Mouse (Mus musculus): ENCODE data around the gene Lpin1. TPM values are rescaled to one million over a fixed set of nuclear protein-coding genes. Genes with fewer than 3 reads are reported as not detected.

Gene Lpin1
- polyA plus RNA-seq, 1 experiment from 2014 or later, result 4.8 TPM

DNA sequence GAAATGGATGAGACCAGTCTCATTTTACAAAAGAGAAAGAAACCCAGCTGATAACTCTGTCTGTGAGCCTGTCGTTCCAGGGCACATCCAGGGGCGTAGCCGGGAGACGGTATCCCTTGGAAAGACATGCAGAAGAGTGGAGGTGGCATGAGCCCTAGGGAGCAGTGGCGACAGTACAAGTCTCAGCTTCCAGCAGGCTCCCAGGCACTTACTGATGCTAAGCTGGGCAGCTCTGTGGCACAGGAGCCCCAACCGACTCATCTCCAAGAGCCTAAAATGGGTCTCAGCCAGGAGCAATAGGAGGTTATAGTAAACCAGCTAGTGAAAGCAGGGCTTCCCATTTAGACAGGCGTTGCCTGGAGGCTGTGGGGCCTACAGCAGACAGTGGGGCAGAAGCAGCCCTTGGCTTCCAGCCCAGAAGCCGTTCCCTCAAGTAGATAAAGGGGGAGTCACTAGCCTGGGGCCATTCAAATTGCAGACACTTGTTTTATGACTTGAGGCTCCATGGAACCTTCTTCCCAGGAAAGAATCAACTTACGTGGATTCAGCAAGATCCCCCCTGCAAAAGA lies 33.0 kb downstream of the Lpin1 start:
- Histone ChIP-seq H3K9me3 (ENCODE audit: control insufficient read depth, low read depth, low read length) (no peaks in the 10 kb centered on the region), H3K36me3 (ENCODE audit: control insufficient read depth, insufficient read depth, low read length) (no peaks in the 10 kb centered on the region; the same call in 1 of the 2 replicates), H3K27me3 (ENCODE audit: control insufficient read depth, insufficient read depth, low read length) (no peaks in the 10 kb centered on the region), H3K4me3 (ENCODE audit: low read depth, low read length) (no peak overlapping the region), H3K4me1 (ENCODE audit: control insufficient read depth, insufficient read depth, low read length) (peaks cover 4% of the 10 kb centered on the region; the same call in 1 of the 2 replicates), H3K4me2 (replicated peaks; ENCODE audit: low read depth, low read length) (no peak overlapping the region), H3K9ac (replicated peaks; ENCODE audit: low read depth, low read length) (no peak overlapping the region), H3K27ac (ENCODE audit: low read length) (no peak overlapping the region)
- no peak; the same call in 1 of the 2 replicates for ATAC-seq (ENCODE audit: insufficient number of reproducible peaks, insufficient read depth, low FRiP score, low read depth)
- WGBS, result 70% methylated on average over 9 of the region's 9 CpGs

DNA sequence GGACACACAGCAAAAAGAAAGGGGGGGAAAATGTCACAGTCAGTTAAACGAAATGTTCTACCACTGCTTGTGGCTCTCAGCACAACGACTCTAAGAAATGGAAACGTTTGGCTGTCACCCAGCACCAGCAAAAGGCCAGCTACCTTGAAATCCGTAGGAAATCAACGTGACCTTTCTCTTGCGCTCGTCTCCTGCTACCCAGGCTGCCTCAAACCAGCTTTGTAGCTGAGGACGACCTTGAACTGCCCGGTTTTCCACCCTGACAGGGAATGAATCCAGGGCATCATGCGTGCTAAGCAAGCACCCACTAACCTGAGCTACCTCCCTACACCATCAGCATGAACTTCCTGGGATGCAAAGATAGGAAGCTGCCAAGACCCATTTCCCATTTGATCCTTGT lies 39.5 kb downstream of the Lpin1 start:
- Histone ChIP-seq H3K4me3 (ENCODE audit: low read depth, low read length) (no peak overlapping the region), H3K27me3 (ENCODE audit: control insufficient read depth, insufficient read depth, low read length) (no peaks in the 10 kb centered on the region), H3K36me3 (ENCODE audit: control insufficient read depth, insufficient read depth, low read length) (peaks cover 3% of the 10 kb centered on the region; the same call in 1 of the 2 replicates), H3K27ac (ENCODE audit: low read length) (no peak overlapping the region), H3K4me2 (replicated peaks; ENCODE audit: low read depth, low read length) (no peak overlapping the region), H3K9ac (replicated peaks; ENCODE audit: low read depth, low read length) (no peak overlapping the region), H3K9me3 (ENCODE audit: control insufficient read depth, low read depth, low read length) (no peaks in the 10 kb centered on the region), H3K4me1 (ENCODE audit: control insufficient read depth, insufficient read depth, low read length) (no peaks in the 10 kb centered on the region)
- no peak for ATAC-seq (ENCODE audit: insufficient number of reproducible peaks, insufficient read depth, low FRiP score, low read depth)
- 92% methylated on average over 10 of the region's 10 CpGs for WGBS

GRCm38 (mm10) chr12:16570371-16571060 lies 40.2 kb downstream of the Lpin1 start:
- 89% methylated on average over 10 of the region's 10 CpGs for WGBS
- no peaks in the 10 kb centered on the region for H3K27me3 ChIP-seq (ENCODE audit: control insufficient read depth, insufficient read depth, low read length)
- H3K4me1 ChIP-seq (ENCODE audit: control insufficient read depth, insufficient read depth, low read length), result no peaks in the 10 kb centered on the region
- no peak overlapping the region for H3K4me2 ChIP-seq (replicated peaks; ENCODE audit: low read depth, low read length)
- H3K36me3 ChIP-seq (ENCODE audit: control insufficient read depth, insufficient read depth, low read length), result 0 out of 2 replicates have a peak, but pooled peaks cover 3% of the 10 kb centered on the region
- H3K4me3 ChIP-seq (ENCODE audit: low read depth, low read length), result no peak overlapping the region
- no peak overlapping the region for H3K27ac ChIP-seq (ENCODE audit: low read length)
- no peak for ATAC-seq (ENCODE audit: insufficient number of reproducible peaks, insufficient read depth, low FRiP score, low read depth)
- no peaks in the 10 kb centered on the region for H3K9me3 ChIP-seq (ENCODE audit: control insufficient read depth, low read depth, low read length)
- H3K9ac ChIP-seq (replicated peaks; ENCODE audit: low read depth, low read length), result no peak overlapping the region

GRCm38 (mm10) chr12:16568936-16569650 lies 41.7 kb downstream of the Lpin1 start:
- H3K4me2 ChIP-seq (replicated peaks; ENCODE audit: low read depth, low read length), result no peak overlapping the region
- 0 out of 2 replicates have a peak, but pooled peaks have one; percentile 5 for ATAC-seq (ENCODE audit: insufficient number of reproducible peaks, insufficient read depth, low FRiP score, low read depth)
- peaks cover 10% of the 10 kb centered on the region; the same call in 1 of the 2 replicates for H3K36me3 ChIP-seq (ENCODE audit: control insufficient read depth, insufficient read depth, low read length)
- no peaks in the 10 kb centered on the region for H3K27me3 ChIP-seq (ENCODE audit: control insufficient read depth, insufficient read depth, low read length)
- H3K9ac ChIP-seq (replicated peaks; ENCODE audit: low read depth, low read length), result no peak overlapping the region
- H3K4me1 ChIP-seq (ENCODE audit: control insufficient read depth, insufficient read depth, low read length), result no peaks in the 10 kb centered on the region
- WGBS, result 76% methylated on average over 11 of the region's 11 CpGs
- H3K9me3 ChIP-seq (ENCODE audit: control insufficient read depth, low read depth, low read length), result no peaks in the 10 kb centered on the region
- H3K27ac ChIP-seq (ENCODE audit: low read length), result no peak overlapping the region
- H3K4me3 ChIP-seq (ENCODE audit: low read depth, low read length), result no peak overlapping the region

DNA sequence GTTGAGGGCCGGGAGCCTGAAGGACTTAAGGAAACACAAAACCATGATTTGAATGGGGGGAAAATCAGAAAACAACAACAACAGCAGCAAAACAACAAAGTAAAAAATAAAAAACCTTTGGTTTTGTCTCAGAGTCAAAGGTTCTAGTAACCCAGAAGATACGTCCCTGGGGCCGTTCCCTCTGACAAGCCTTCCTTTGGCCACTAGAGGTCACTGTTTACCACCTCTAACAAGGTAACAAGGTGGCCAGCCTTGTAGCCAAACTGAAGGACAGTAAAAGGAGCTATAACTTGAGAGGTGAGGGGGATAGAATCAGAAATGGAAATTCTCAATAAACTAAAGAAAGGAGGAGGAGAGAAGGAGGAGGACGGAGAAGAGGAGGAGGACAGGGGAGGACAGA lies 42.3 kb downstream of the Lpin1 start:
- Histone ChIP-seq H3K27me3 (ENCODE audit: control insufficient read depth, insufficient read depth, low read length) (no peaks in the 10 kb centered on the region), H3K9ac (replicated peaks; ENCODE audit: low read depth, low read length) (no peak overlapping the region), H3K36me3 (ENCODE audit: control insufficient read depth, insufficient read depth, low read length) (peaks cover 10% of the 10 kb centered on the region; the same call in 1 of the 2 replicates), H3K4me3 (ENCODE audit: low read depth, low read length) (no peak overlapping the region), H3K4me2 (replicated peaks; ENCODE audit: low read depth, low read length) (no peak overlapping the region), H3K9me3 (ENCODE audit: control insufficient read depth, low read depth, low read length) (no peaks in the 10 kb centered on the region), H3K27ac (ENCODE audit: low read length) (no peak overlapping the region), H3K4me1 (ENCODE audit: control insufficient read depth, insufficient read depth, low read length) (no peaks in the 10 kb centered on the region)
- 26% methylated on average over 4 of the region's 4 CpGs for WGBS
- ATAC-seq (ENCODE audit: insufficient number of reproducible peaks, insufficient read depth, low FRiP score, low read depth), result peak; percentile 70

- no peak overlapping the region for H3K4me3 ChIP-seq (ENCODE audit: low read depth, low read length)
- ATAC-seq (ENCODE audit: insufficient number of reproducible peaks, insufficient read depth, low FRiP score, low read depth), result no peak
- H3K9ac ChIP-seq (replicated peaks; ENCODE audit: low read depth, low read length), result no peak overlapping the region
- H3K27ac ChIP-seq (ENCODE audit: low read length), result no peak overlapping the region
- H3K9me3 ChIP-seq (ENCODE audit: control insufficient read depth, low read depth, low read length), result no peaks in the 10 kb centered on the region
- WGBS, result 92% methylated on average over 6 of the region's 6 CpGs
- no peaks in the 10 kb centered on the region for H3K27me3 ChIP-seq (ENCODE audit: control insufficient read depth, insufficient read depth, low read length)
- peaks cover 10% of the 10 kb centered on the region; the same call in 1 of the 2 replicates for H3K36me3 ChIP-seq (ENCODE audit: control insufficient read depth, insufficient read depth, low read length)
- H3K4me2 ChIP-seq (replicated peaks; ENCODE audit: low read depth, low read length), result no peak overlapping the region
- H3K4me1 ChIP-seq (ENCODE audit: control insufficient read depth, insufficient read depth, low read length), result no peaks in the 10 kb centered on the region
These were observed 42.7 kb downstream of the Lpin1 start for GRCm38 (mm10) chr12:16568090-16568489.

GRCm38 (mm10) chr12:16563427-16563826 lies 47.3 kb downstream of the Lpin1 start:
- Histone ChIP-seq H3K4me3 (ENCODE audit: low read depth, low read length) (no peak overlapping the region), H3K9ac (replicated peaks; ENCODE audit: low read depth, low read length) (no peak overlapping the region), H3K4me1 (ENCODE audit: control insufficient read depth, insufficient read depth, low read length) (no peaks in the 10 kb centered on the region), H3K9me3 (ENCODE audit: control insufficient read depth, low read depth, low read length) (no peaks in the 10 kb centered on the region), H3K27me3 (ENCODE audit: control insufficient read depth, insufficient read depth, low read length) (no peaks in the 10 kb centered on the region), H3K36me3 (ENCODE audit: control insufficient read depth, insufficient read depth, low read length) (peaks cover 11% of the 10 kb centered on the region; the same call in 1 of the 2 replicates), H3K4me2 (replicated peaks; ENCODE audit: low read depth, low read length) (no peak overlapping the region), H3K27ac (ENCODE audit: low read length) (no peak overlapping the region)
- 70% methylated on average over 9 of the region's 9 CpGs for WGBS
- ATAC-seq (ENCODE audit: insufficient number of reproducible peaks, insufficient read depth, low FRiP score, low read depth), result no peak

DNA sequence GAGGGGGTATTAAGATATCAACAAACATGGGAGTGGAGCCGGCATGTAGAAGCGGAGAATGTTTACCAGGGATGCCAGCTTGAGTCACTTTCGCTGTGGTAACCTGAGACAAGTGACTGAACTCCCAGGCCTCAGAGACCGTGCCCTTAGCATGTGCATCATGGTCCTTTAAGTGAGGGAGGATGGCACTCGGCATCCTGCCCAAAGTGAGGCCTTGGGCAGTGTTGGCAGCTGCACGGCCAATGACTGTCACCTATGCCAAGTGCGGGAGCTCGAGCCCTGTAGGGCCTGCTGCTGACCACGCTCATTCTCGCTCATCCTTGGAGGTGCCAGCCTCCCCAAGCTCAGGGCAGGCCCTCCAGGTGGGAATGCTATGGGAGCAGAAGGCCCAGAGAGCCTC lies 48.1 kb downstream of the Lpin1 start:
- Histone ChIP-seq H3K27ac (ENCODE audit: low read length) (no peak overlapping the region), H3K4me1 (ENCODE audit: control insufficient read depth, insufficient read depth, low read length) (no peaks in the 10 kb centered on the region), H3K9me3 (ENCODE audit: control insufficient read depth, low read depth, low read length) (no peaks in the 10 kb centered on the region), H3K27me3 (ENCODE audit: control insufficient read depth, insufficient read depth, low read length) (no peaks in the 10 kb centered on the region), H3K36me3 (ENCODE audit: control insufficient read depth, insufficient read depth, low read length) (peaks cover 11% of the 10 kb centered on the region; the same call in 1 of the 2 replicates), H3K4me2 (replicated peaks; ENCODE audit: low read depth, low read length) (no peak overlapping the region), H3K4me3 (ENCODE audit: low read depth, low read length) (no peak overlapping the region), H3K9ac (replicated peaks; ENCODE audit: low read depth, low read length) (no peak overlapping the region)
- 86% methylated on average over 10 of the region's 10 CpGs for whole genome bisulfite sequencing
- no peak for ATAC-seq (ENCODE audit: insufficient number of reproducible peaks, insufficient read depth, low FRiP score, low read depth)

Measured in stomach, embryonic 14.5 days (tissue).